Mouse (Mus musculus) layer of hippocampus, adult 9-10 months (tissue): ENCODE measurements around the gene Dpp3.
"Not testable (repeated sequence)": the region's sequence is repeated elsewhere in the genome, so short reads cannot be mapped to it uniquely, and the experiment has no call there.

Source experiments
- DNase-seq: peaks from one replicate; pipeline ENCODE4 v3.0.0; 2022; ENCODE audit warnings: low spot score

The Dpp3 gene

GRCm38 (mm10) chr19:4927904-4928531 lies at the start of gene Dpp3:
Dpp3 (minus strand) TSS chr19:4928287.
- DNase-seq = peak; percentile 97

- no peak for DNase-seq
Measured at GRCm38 (mm10) chr19:4968236-4968635, 40.1 kb upstream of the Dpp3 start.

- peak; percentile 97 for DNase-seq
Measured at GRCm38 (mm10) chr19:4961928-4962601, 34.0 kb upstream of the Dpp3 start, which contains the start of gene Mrpl11. Mrpl11 (plus strand) TSS chr19:4962147.

GRCm38 (mm10) chr19:4948641-4949040 lies 20.6 kb upstream of the Dpp3 start:
- not testable (repeated sequence) for DNase-seq

GRCm38 (mm10) chr19:4945540-4945939 lies 17.5 kb upstream of the Dpp3 start:
- no peak for DNase-seq

GRCm38 (mm10) chr19:4943253-4943588 lies 15.1 kb upstream of the Dpp3 start:
- DNase-seq = no peak

- peak; percentile 36 for DNase-seq
Measured at GRCm38 (mm10) chr19:4942551-4943252, 14.6 kb upstream of the Dpp3 start, which contains the start of gene Peli3. Peli3 (minus strand) TSS chr19:4943127.

GRCm38 (mm10) chr19:4937444-4938310 lies 9.6 kb upstream of the Dpp3 start:
- DNase-seq = no peak

GRCm38 (mm10) chr19:4936896-4937295 lies 8.8 kb upstream of the Dpp3 start:
- DNase-seq = no peak

- DNase-seq = no peak
Measured at GRCm38 (mm10) chr19:4928781-4929180, 694 bp upstream of the Dpp3 start.

- no peak for DNase-seq
Measured at GRCm38 (mm10) chr19:4925121-4925860, 2.8 kb downstream of the Dpp3 start.

GRCm38 (mm10) chr19:4919652-4920051 lies 8.4 kb downstream of the Dpp3 start:
- no peak for DNase-seq

- DNase-seq = no peak
Measured at GRCm38 (mm10) chr19:4916827-4917226, 11.3 kb downstream of the Dpp3 start.

GRCm38 (mm10) chr19:4915924-4916603 lies 12.0 kb downstream of the Dpp3 start:
- DNase-seq = no peak

- no peak for DNase-seq
Measured at GRCm38 (mm10) chr19:4909376-4909775, 18.7 kb downstream of the Dpp3 start.

GRCm38 (mm10) chr19:4908107-4908506 lies 20.0 kb downstream of the Dpp3 start:
- no peak for DNase-seq

- DNase-seq = peak; percentile 61
Measured at GRCm38 (mm10) chr19:4905979-4906794, 21.9 kb downstream of the Dpp3 start, which contains the start of gene Bbs1. Bbs1 (minus strand) TSS chr19:4906628.

- no peak for DNase-seq
Measured at GRCm38 (mm10) chr19:4899888-4900287, 28.2 kb downstream of the Dpp3 start.

GRCm38 (mm10) chr19:4898972-4899371 lies 29.1 kb downstream of the Dpp3 start:
- no peak for DNase-seq
